Mouse (Mus musculus) inflammation-experienced regulatory T-cells, adult 6 months (primary cell): ENCODE results near the gene Gm10972. TPM values are rescaled to one million over a fixed set of nuclear protein-coding genes. Genes with fewer than 3 reads are reported as not detected.
"Not testable (repeated sequence)": the region's sequence is repeated elsewhere in the genome, so short reads cannot be mapped to it uniquely, and the experiment has no call there.

Experiments
- ATAC-seq: one replicate; pipeline ENCODE4 v1.8.0; 2017
- polyA plus RNA-seq, 3 experiments: library from polyadenylated mRNA; unstranded; fragments of 100-300 nt; shearing (Covaris generic); gene quantifications; one replicate each; pipeline ENCODE4 v1.2.1; 2017

The Gm10972 gene
- polyA plus RNA-seq, 3 experiments from 2014 or later: not detected

GRCm38 (mm10) chr3:94659142-94659748, 16.3 kb downstream of the Gm10972 start:
- peak; percentile 51 for ATAC-seq

GRCm38 (mm10) chr3:94660841-94661240, 17.9 kb downstream of the Gm10972 start:
- ATAC-seq: not testable (repeated sequence)

DNA sequence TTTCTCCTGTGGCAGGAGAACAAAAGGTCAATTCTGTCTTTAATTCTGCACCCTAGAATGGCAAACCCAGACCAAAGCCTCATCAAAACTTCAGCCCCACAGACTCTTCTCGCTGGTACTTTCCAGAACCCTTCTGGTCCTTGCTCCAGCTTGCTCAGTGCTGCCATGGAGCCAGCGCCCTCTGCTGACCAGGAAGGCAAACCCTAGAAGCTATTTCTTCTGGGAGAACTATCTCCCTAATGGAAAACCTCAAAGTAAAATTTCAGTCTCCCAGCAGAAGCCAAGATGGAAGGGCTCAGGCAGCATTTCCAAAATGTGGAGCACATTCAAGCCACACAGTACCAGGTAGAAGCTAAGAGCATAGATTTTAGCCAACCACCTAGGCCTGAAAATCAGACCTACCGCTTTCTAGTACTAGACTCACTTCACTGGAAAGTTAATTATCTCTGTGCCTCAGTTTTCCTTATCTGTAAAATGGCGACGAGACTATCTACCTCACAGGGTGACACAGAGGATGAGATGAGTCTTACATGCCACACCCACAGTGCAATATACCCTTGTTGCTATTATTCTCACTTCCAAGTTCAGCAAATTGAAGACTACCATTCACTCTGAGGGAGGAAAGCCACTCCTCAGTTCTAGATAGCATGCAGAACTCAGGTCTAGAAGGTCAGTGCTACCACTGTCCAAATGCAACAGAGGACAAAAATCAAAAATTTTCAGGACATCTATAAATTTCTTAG, 22.3 kb downstream of the Gm10972 start:
- not testable (repeated sequence) for ATAC-seq

DNA sequence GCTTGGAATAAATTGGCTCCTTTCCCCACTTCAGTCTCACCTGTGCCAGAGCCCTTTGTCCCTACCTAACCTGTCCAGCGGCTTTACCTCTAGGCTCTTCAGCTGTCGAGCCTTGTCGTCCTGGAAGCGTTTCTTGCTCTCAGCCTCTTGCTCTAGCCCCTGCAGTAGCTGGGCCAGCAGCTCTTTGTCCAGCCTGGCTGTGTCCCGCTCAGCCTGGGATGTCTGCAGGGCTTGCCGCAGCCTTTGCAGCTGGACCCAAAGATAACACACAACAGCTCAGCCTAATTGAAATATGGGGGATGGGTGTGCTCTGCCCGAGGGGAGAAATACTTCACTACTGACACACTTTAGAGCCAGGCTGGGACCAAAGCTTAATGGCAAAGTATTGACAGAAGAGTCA, 23.0 kb downstream of the Gm10972 start:
- not testable (repeated sequence) for ATAC-seq

GRCm38 (mm10) chr3:94675101-94675500, 32.2 kb downstream of the Gm10972 start:
- not testable (repeated sequence) for ATAC-seq

DNA sequence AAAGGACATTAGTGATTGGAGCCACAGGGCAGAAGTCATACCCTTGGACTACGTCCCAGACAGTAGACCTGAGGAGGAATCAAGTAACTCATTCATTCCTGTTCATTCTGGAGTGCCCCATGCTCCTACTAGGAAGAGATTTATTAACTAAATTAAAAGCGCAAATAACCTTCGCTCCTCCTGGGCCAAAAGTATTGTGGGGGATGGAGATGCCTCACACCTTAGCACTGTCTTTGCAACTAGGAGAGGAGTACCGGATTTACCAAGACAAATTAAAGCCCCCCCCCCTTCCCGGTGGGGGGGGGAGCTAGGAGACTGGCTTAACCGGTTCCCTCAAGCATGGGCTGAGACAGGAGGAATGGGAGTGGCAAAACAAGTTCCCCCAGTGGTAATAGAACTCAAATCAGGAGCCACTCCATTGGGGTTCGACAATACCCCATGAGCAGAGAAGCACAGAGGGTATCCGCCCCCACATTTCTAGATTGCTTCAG, 36.5 kb downstream of the Gm10972 start:
- no peak for ATAC-seq

DNA sequence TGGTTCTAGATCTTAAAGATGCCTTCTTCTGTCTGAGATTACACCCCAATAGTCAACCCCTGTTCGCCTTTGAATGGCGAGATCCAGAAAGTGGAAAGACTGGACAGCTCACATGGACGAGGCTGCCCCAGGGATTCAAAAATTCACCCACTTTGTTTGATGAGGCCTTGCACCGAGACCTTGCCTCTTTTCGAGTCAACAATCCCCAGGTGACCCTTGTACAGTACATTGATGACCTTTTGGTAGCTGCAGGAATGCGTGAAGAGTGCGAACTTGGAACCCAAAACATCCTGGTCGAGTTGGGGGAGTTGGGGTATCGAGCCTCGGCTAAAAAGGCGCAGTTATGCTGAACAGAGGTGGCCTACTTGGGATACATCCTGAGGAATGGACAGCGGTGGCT, 37.1 kb downstream of the Gm10972 start:
- not testable (repeated sequence) for ATAC-seq

DNA sequence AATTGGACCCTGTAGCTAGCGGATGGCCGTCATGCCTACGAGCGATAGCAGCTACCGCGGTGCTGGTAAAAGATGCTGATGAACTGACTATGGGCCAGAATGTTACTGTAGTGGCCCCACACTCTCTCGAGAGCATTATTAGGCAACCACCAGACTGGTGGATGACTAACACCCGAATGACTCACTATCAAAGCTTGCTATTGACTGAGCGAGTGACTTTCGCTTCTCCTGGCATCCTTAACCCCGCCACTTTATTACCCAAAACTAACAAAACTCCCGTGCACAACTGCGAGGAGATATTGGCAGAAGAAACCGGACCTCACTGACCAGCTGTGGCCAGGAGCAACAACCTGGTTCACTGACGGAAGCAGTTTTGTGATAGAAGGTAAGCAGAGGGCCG, 37.9 kb downstream of the Gm10972 start:
- ATAC-seq: no peak

- no peak for ATAC-seq
Measured at GRCm38 (mm10) chr3:94683646-94684045, 40.7 kb downstream of the Gm10972 start.

DNA sequence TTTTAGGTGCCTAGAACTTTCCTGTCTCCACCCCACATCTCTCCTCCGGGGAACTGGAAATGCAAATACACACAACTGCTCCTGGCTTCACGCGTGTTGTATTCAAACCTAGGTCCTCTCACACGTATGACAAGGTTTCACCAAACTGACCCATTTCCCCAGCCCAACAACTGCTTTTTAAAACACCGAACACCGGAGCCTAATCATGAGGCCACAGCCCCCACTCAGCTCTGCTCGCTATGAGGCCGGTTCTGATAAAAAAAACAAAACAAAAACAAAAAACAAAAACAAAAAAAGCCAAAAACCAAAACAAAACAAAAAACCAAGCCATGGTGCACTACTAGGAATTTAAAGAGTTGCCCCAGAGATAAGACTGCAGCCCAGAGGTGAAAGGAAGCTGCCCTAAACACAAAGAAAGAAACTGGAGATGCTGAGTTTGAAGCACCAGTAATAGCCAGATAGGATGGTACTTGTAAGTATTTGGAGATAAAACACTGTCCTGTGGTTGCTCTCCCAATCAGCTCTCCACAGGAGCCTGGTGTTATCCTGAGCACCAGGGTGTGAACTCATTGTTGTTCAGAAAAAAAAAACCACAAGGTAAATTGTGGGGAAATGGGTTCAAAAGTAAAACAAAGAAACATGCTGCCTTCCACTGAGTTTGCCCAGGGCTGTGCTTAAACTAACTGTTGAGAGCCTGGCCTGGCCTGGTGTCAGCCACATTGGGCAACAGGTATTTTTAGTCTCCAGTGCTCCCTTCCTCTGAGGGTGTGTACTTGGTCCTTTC, 43.3 kb downstream of the Gm10972 start:
- not testable (repeated sequence) for ATAC-seq

DNA sequence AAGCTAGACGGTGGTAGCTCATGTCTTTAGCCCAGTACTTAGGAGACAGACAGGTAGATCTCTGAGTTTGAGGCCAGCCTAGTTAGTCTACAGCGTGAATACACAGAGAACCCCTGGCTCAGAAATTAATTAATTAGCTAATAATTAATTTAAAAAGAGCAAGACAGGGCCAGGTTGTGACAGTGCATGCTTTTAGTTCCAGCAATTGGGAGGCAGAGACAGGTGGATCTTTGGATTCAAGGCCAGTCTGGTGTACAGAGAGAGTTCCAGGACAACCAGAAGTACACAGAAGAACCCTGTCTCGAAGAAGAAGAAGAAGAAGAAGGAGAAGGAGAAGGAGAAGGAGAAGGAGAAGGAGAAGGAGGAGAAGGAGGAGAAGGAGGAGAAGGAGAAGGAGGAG, 45.8 kb downstream of the Gm10972 start:
- ATAC-seq: not testable (repeated sequence)

DNA sequence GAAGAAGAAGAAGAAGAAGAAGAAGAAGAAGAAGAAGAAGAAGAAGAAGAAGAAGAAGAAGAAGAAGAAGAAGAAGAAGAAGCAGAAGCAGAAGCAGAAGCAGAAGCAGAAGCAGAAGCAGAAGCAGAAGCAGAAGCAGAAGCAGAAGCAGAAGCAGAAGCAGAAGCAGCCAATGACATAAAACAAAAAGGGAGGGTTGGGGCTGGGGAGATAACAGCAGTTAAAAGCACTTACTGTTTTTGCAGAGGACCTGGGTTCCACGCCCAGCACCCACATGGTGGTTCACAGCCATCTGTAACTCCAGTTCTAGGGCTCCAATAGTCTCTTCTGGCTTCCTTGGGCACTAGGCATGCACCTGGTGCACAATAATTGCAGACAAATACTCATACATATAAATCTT, 46.3 kb downstream of the Gm10972 start:
- ATAC-seq: not testable (repeated sequence)

GRCm38 (mm10) chr3:94690162-94690561, 47.2 kb downstream of the Gm10972 start:
- not testable (repeated sequence) for ATAC-seq

- ATAC-seq: no peak
Measured at GRCm38 (mm10) chr3:94690616-94691247, 47.8 kb downstream of the Gm10972 start.

GRCm38 (mm10) chr3:94691694-94692093, 48.8 kb downstream of the Gm10972 start:
- ATAC-seq: not testable (repeated sequence)

Other genes with a start within 250 kb of the Gm10972 start
- gene Lingo4, start 244.6 kb upstream of the Gm10972 start, polyA plus RNA-seq: 1 to 10 TPM in 2 of 3 experiments, under 1 TPM in 1; 0.45 to 2.3 (median 1.5) TPM
- gene Tdrkh, start 229.8 kb upstream of the Gm10972 start, polyA plus RNA-seq: 10 to 100 TPM in 1 of 3 experiments, 1 to 10 TPM in 2; 4.8 to 11.2 (median 7.8) TPM
- gene Mrpl9, start 199.8 kb upstream of the Gm10972 start, polyA plus RNA-seq: 10 to 100 TPM; 45.9 to 67.0 (median 66.8) TPM
- gene Oaz3, start 199.2 kb upstream of the Gm10972 start, polyA plus RNA-seq: 1 to 10 TPM in 2 of 3 experiments, under 1 TPM in 1; 0.75 to 1.2 (median 1.0) TPM
- gene Celf3, start 164.8 kb upstream of the Gm10972 start, polyA plus RNA-seq: 1 to 10 TPM in 1 of 3 experiments, under 1 TPM in 2; 0.73 to 1.5 (median 0.87) TPM
- not detected for gene Riiad1, start 162.8 kb upstream of the Gm10972 start, polyA plus RNA-seq
- gene Snx27, start 60.4 kb upstream of the Gm10972 start, polyA plus RNA-seq: 10 to 100 TPM; 12.2 to 17.5 (median 16.6) TPM
- gene Tuft1, start 15.8 kb downstream of the Gm10972 start, polyA plus RNA-seq: 1 to 10 TPM; 1.8 to 3.9 (median 3.3) TPM
- not detected for gene Selenbp2, start 50.4 kb downstream of the Gm10972 start, polyA plus RNA-seq
- gene Cgn, start 143.4 kb downstream of the Gm10972 start, polyA plus RNA-seq: under 1 TPM in 1 of 3 experiments, not detected in 2; 0.11 TPM
- 10 to 100 TPM in 2 of 3 experiments, 1 to 10 TPM in 1; 9.4 to 20.5 (median 15.2) TPM for gene Pogz, start 194.5 kb downstream of the Gm10972 start, polyA plus RNA-seq
- gene Psmb4, start 243.8 kb downstream of the Gm10972 start, polyA plus RNA-seq: 100 to 1,000 TPM; 120 to 202 (median 164) TPM